Mouse (Mus musculus): ENCODE data around the gene Stk38. TPM values are rescaled to one million over a fixed set of nuclear protein-coding genes. Genes with fewer than 3 reads are reported as not detected.
A peak's percentile ranks its signal among the peaks of the same experiment; 100 is the strongest.

Gene Stk38
- total and polyA plus RNA-seq, 3 experiments = 14.4 to 290 (median 49.3) TPM

DNA sequence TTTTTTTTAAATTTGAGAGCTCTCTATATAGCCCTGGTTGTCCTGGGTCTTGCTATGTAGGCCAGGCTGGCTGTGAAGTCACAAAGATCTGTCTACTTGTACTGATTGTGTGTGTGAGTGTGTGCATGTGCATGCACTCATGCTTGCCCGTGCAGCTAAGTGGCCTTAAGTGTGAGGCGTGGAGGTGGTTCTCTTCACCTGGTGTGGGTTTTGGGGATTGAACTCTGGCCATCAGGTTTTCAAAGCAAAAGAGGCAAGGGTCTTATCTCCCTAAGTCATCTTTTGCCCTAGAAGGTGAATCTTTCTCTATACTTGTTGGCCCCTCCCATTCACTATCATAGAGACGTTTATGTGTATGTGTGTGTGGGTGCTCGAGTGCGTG lies 41.7 kb upstream of the Stk38 start:
- Histone ChIP-seq H3K27me3 (ENCODE audit: control insufficient read depth in 1 of 2, insufficient read depth in 2 of 2, low read length in 2 of 2) (no peaks in the 10 kb centered on the region), H3K9ac (ENCODE audit: control insufficient read depth, low read depth, low read length, poor library complexity, severe bottlenecking) (no peak overlapping the region), H3K27ac (ENCODE audit: control insufficient read depth, low read depth, low read length) (no peak overlapping the region), H3K79me2 (ENCODE audit: control insufficient read depth, insufficient read depth, low read length, poor library complexity) (no peaks in the 10 kb centered on the region), H3K9me3 (replicated peaks; ENCODE audit: insufficient read depth, low read length) (no peaks in the 10 kb centered on the region), H3K36me3 (ENCODE audit: control insufficient read depth in 1 of 2, insufficient read depth in 2 of 2, low read length in 2 of 2) (peaks cover under 1 to 4% of the 10 kb centered on the region in 2 experiments; a peak in 2 of 4 replicates), H3K4me3 (ENCODE audit: control insufficient read depth in 1 of 2, insufficient read depth in 1 of 2, low read depth in 2 of 2, low read length in 2 of 2) (no peak overlapping the region), H3K4me1 (ENCODE audit: control insufficient read depth in 1 of 2, insufficient read depth in 2 of 2, low read length in 2 of 2) (peaks cover under 1 to 6% of the 10 kb centered on the region in 2 experiments; a peak in 2 of 4 replicates)
- no peak for DNase-seq (ENCODE audit: low read depth, low spot score)
- TF ChIP-seq RAD21 (IDR thresholded peaks at IDR 0.05; ENCODE audit: low read depth, low read length) (no peak), MXI1 (IDR thresholded peaks at IDR 0.05; ENCODE audit: low read depth, low read length) (no peak), TBP (IDR thresholded peaks at IDR 0.05; ENCODE audit: low read depth, low read length) (no peak), JUND (IDR thresholded peaks at IDR 0.05; ENCODE audit: low read depth, low read length) (no peak), TAL1 (IDR thresholded peaks at IDR 0.05; ENCODE audit: low read length) (no peak), GATA1 (IDR thresholded peaks at IDR 0.05; ENCODE audit: low read depth, low read length) (peak; percentile 38; the same call in 1 of the 2 replicates), CHD2 (IDR thresholded peaks at IDR 0.05; ENCODE audit: low read length) (no peak), MEF2A (IDR thresholded peaks at IDR 0.05; ENCODE audit: extremely low read depth, insufficient replicate concordance, low read depth, low read length, poor library complexity, severe bottlenecking) (no peak)

- no peak overlapping the region for H3K27ac ChIP-seq (ENCODE audit: control insufficient read depth, low read depth, low read length)
- no peak overlapping the region for H3K4me3 ChIP-seq (ENCODE audit: control insufficient read depth in 1 of 2, insufficient read depth in 1 of 2, low read depth in 2 of 2, low read length in 2 of 2)
- no peaks in the 10 kb centered on the region for H3K9me3 ChIP-seq (replicated peaks; ENCODE audit: insufficient read depth, low read length)
- peaks cover 0 to 6% of the 10 kb centered on the region in 2 experiments; a peak in 1 of 4 replicates for H3K4me1 ChIP-seq (ENCODE audit: control insufficient read depth in 1 of 2, insufficient read depth in 2 of 2, low read length in 2 of 2)
- DNase-seq (ENCODE audit: low read depth, low spot score) = peak; percentile 82
- peaks cover 4% of the 10 kb centered on the region in 2 experiments; a peak in 3 of 4 replicates for H3K36me3 ChIP-seq (ENCODE audit: control insufficient read depth in 1 of 2, insufficient read depth in 2 of 2, low read length in 2 of 2)
- no peaks in the 10 kb centered on the region for H3K79me2 ChIP-seq (ENCODE audit: control insufficient read depth, insufficient read depth, low read length, poor library complexity)
- no peak overlapping the region for H3K9ac ChIP-seq (ENCODE audit: control insufficient read depth, low read depth, low read length, poor library complexity, severe bottlenecking)
- H3K27me3 ChIP-seq (ENCODE audit: control insufficient read depth in 1 of 2, insufficient read depth in 2 of 2, low read length in 2 of 2) = no peaks in the 10 kb centered on the region
- TF ChIP-seq GATA1 (IDR thresholded peaks at IDR 0.05; ENCODE audit: low read depth, low read length) (no peak), CTCF (IDR thresholded peaks at IDR 0.05 in 2 of 3, conservative IDR thresholded peaks at IDR 0.05 in 1 of 3; ENCODE audit: control insufficient read depth in 1 of 3, insufficient read depth in 1 of 3, low read depth in 2 of 3, low read length in 3 of 3, poor library complexity in 1 of 3, severe bottlenecking in 1 of 3) (peak; percentile 62 to 94 (median 93); a peak in 5 of 6 replicates), MAFK (IDR thresholded peaks at IDR 0.05; ENCODE audit: borderline replicate concordance, low read depth, low read length) (no peak), NRF1 (IDR thresholded peaks at IDR 0.05; ENCODE audit: insufficient read depth, low read depth, low read length, poor library complexity, severe bottlenecking) (no peak), UBTF (IDR thresholded peaks at IDR 0.05; ENCODE audit: borderline replicate concordance, insufficient read depth, low read depth, low read length) (no peak), MEF2A (IDR thresholded peaks at IDR 0.05; ENCODE audit: extremely low read depth, insufficient replicate concordance, low read depth, low read length, poor library complexity, severe bottlenecking) (no peak), TBP (IDR thresholded peaks at IDR 0.05; ENCODE audit: low read depth, low read length) (no peak), CHD2 (IDR thresholded peaks at IDR 0.05; ENCODE audit: low read length) (no peak), RCOR1 (IDR thresholded peaks at IDR 0.05; ENCODE audit: low read depth, low read length) (no peak), NELFE (IDR thresholded peaks at IDR 0.05; ENCODE audit: low read depth, low read length) (no peak), TCF12 (IDR thresholded peaks at IDR 0.05; ENCODE audit: low read depth, low read length) (no peak), GABPA (IDR thresholded peaks at IDR 0.05; ENCODE audit: low read depth, low read length) (no peak), BHLHE40 (IDR thresholded peaks at IDR 0.05; ENCODE audit: borderline replicate concordance, low read depth, low read length) (0 out of 2 replicates have a peak, but pooled peaks have one; percentile 11), USF1 (IDR thresholded peaks at IDR 0.05; ENCODE audit: low read depth, low read length) (no peak), ETS1 (IDR thresholded peaks at IDR 0.05; ENCODE audit: low read depth, low read length) (no peak), TAL1 (IDR thresholded peaks at IDR 0.05; ENCODE audit: low read length) (no peak), CHD1 (IDR thresholded peaks at IDR 0.05; ENCODE audit: low read depth, low read length) (no peak), KAT2A (conservative IDR thresholded peaks at IDR 0.05; ENCODE audit: low read depth, low read length) (no peak), MYC (IDR thresholded peaks at IDR 0.05; ENCODE audit: low read depth, low read length) (no peak; the same call in 1 of the 2 replicates), MAZ (IDR thresholded peaks at IDR 0.05; ENCODE audit: low read depth, low read length) (peak; percentile 53; the same call in 1 of the 2 replicates), MYB (IDR thresholded peaks at IDR 0.05; ENCODE audit: low read depth, low read length) (no peak), POLR2AphosphoS2 (IDR thresholded peaks at IDR 0.05; ENCODE audit: low read length) (no peak), POLR2A (IDR thresholded peaks at IDR 0.05; ENCODE audit: control insufficient read depth in 1 of 2, insufficient read depth in 1 of 2, low read depth in 1 of 2, low read length in 2 of 2, poor library complexity in 1 of 2) (peak in 1 of 2 experiments; percentile 22; a peak in 1 of 4 replicates), POLR2AphosphoS5 (IDR thresholded peaks at IDR 0.05; ENCODE audit: borderline replicate concordance, low read depth, low read length) (no peak), RAD21 (IDR thresholded peaks at IDR 0.05; ENCODE audit: low read depth, low read length) (peak; percentile 91), SMC3 (IDR thresholded peaks at IDR 0.05; ENCODE audit: low read depth, low read length) (peak; percentile 97), ZC3H11A (IDR thresholded peaks at IDR 0.05; ENCODE audit: low read depth, low read length) (peak; percentile 94)
Observed at GRCm38 (mm10) chr17:29048748-29049507, 41.1 kb upstream of the Stk38 start.
